Mouse (Mus musculus) hematopoietic stem cell, adult 5-6 weeks (primary cell): Measurements from ENCODE around the gene Ppm1n. TPM values are rescaled to one million over a fixed set of nuclear protein-coding genes. Genes with fewer than 3 reads are reported as not detected.
"Not testable (repeated sequence)": the region's sequence is repeated elsewhere in the genome, so short reads cannot be mapped to it uniquely, and the experiment has no call there.

Experiments used
- ATAC-seq, 2 experiments: fragments of 125-278 bp in 1 of 2; replicated peaks in 1 of 2; 2 replicates each; pipeline ENCODE4 v1.8.0; 2016 to 2017; ENCODE audit warnings: inconsistent platforms in 2 of 2, mild to moderate bottlenecking in 2 of 2, moderate number of reproducible peaks in 2 of 2, low read depth in 1 of 2, moderate TSS enrichment in 1 of 2; ENCODE audit not compliant: low FRiP score in 2 of 2, poor library complexity in 2 of 2, severe bottlenecking in 2 of 2, insufficient read depth in 1 of 2, low TSS enrichment in 1 of 2
- total RNA-seq: library from RNA; stranded (forward); fragments of 172-1452, 232-1000 nt; gene quantifications from 2 replicates; pipeline ENCODE4 v1.2.3, GENCODE M21; 2017

Gene Ppm1n
- total RNA-seq, 1 experiment from 2014 or later = not detected

DNA sequence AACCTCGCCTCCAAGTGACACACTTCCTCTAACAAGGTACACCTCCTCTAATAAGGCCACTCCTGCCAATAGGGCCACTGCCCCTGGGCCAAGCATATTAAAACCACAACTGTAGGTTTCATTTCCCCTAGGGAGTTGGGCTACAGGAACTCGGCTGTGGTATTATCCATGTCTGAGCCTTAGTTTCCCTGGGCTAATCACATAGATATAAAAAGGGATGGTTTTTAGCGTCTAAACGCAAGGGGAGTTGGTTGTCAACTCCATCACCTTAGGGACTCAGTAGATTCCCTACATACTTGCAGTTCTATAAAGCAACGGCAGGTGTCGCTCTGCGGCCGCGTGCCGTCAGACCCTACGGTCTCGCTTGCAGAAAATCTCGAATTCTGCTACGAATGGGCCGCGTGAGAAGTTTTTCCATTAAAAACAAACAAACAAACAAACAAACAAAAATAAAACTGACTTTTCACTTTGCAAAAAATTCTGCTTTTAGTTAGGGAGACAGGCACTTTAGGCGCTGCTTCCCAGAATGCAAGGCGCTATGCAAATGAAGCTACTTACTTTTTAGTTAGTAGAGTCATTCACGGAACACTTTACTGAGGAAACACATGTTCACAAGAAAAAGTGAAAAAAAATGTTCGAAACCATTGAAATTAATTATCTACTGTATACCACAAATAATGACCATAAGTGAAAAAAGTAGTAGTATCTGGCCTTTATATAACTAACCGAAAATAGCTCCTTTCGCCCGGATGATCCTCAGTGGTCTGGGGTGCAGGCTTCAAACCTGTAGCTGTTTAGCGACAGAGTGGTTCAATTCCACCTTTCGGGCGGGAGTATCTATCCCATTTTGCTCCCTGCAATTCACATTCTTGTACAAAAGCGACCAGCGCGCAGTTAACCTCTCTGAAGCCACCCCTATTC is 20.9 kb upstream of the Ppm1n start:
- peak; percentile 8 to 29; a peak in 1 of 4 replicates for ATAC-seq

DNA sequence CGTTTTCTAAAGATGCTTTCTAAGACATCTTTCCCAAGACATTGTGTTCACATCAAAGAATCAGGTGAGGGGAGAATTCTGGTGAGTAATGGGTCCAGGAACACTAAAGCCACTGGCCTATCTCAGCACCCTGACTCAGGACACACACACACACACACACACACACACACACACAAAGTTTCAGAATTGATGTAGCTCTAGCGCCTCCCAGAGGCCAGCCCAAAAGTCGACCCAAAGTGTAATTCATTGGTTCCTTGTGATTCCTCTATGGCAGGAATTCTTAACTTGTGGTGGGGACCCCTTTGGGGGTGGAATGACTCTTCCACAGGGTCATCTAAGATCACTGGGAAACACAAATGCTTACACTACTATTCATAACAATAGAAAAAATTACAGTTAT is 19.3 kb upstream of the Ppm1n start:
- no peak for ATAC-seq

DNA sequence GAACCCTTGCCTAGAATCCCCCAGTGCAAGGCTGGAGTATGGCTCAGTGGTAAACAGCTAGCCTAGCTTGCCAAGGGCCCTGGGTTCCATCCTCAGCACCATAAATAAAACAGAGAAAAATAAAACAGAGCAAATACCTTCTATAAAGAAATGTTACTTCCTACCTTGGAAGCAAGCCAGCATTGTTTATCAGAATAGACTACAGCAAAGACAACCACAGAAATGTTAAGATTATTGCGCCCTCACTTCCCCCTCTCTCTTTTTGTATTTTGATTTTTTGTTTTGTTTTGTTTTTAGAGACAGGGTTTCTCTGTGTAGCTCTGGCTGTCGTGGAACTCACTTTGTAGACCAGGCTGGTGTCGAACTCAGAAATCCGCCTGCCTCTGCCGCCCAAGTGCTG is 17.9 kb upstream of the Ppm1n start:
- no peak for ATAC-seq

GRCm38 (mm10) chr7:19297034-19297433 is 17.2 kb upstream of the Ppm1n start:
- no peak for ATAC-seq

GRCm38 (mm10) chr7:19295503-19296185 is 15.8 kb upstream of the Ppm1n start:
- ATAC-seq = peak; percentile 76 to 78

DNA sequence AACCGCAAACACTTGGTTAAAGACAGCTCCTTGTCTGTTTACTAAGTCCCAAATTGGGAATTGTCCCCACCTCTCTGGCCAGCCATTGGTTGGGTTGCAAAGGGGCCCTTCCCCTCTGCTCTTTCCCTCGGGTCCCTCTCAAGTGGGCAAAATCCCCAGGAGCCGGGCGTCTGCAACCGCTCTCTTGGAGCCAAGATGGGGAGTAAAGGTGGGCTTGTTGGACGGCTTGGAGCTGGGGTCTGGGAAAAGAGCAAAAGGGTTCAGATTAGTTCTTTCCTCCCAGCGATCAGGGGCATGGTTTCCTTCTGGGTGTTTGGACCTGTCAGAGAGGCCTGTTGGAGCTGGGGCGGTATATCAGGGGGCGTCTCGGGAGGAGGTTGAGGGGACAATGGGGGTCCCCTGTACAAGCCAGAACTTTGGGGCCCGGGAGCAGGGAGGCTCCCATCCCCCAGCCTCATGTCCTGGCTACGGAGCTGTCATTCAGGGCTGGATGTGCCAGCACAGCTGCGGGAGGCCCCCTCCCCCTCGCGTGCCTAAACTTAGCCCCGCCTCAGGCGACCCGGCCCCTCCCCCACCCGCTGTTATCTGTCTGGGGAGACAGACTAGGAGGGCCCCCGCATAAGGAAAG is 11.2 kb upstream of the Ppm1n start:
- ATAC-seq = no peak

DNA sequence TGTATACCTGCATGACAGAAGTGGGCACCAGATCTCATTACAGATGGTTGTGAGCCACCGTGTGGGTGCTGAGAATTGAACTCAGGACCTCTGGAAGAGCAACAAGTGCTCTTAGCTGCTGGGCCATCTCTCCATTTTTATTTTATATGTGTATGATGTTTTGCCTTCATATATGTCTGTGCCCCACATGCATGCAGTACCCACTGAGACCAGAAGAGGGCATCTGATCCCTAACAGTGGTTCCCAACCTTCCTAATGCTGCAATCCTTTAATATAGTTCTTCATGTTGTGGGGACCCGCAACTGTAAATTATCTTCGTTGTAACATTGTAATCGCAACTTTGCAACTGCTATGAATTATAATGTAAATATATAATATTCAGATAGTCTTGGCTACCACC is 4.9 kb upstream of the Ppm1n start:
- no peak for ATAC-seq

DNA sequence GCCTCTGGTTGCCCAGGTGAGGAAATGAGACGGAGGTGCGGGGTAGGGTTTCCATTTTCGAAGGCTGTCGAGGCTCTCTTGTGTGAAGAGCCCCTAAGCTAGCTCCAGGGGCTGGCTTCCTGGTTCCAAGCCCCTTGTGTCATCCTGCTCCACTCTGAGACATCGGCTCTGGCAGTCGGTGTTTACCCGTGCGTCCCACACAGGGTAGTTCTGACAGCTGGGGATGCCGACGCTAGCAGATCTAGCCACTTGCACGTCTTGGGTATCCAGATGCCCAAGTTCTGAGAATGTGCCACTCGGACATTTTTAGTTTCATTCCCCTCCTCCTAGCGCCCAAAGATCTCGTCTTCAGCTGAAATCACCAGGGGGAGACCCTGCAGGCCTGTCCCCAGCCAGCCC is 3.5 kb upstream of the Ppm1n start:
- no peak for ATAC-seq

- ATAC-seq = peak; percentile 28 to 52; a peak in 2 of 4 replicates
Observed at GRCm38 (mm10) chr7:19282791-19283405, 3.0 kb upstream of the Ppm1n start.

GRCm38 (mm10) chr7:19282385-19282784 is 2.5 kb upstream of the Ppm1n start, which contains the start of gene Rtn2:
Gene Rtn2, plus strand, starts transcription at chr7:19282624.
- peak; percentile 22 to 53; a peak in 3 of 4 replicates for ATAC-seq

GRCm38 (mm10) chr7:19281680-19282304 is 1.9 kb upstream of the Ppm1n start:
- not testable (repeated sequence) for ATAC-seq

DNA sequence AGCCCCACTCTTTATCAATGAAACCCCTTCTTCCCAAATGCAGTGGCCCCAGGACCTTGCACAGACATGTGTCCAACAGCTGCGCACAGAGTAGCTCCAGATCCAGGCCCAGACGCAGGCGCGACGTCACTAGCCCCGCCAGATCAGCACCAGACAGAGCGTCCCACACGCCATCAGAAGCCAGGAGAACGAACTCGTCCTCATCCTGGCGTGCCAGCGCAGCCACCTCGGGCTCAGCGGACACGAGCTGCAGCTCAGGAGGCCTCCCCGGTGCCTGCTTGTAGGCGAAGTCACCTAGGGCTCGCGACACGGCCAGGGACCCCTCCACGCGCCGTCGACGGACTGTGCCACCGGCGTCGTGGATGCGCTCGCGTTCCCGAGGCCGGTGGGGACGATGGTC is 812 bp downstream of the Ppm1n start:
- no peak for ATAC-seq

- ATAC-seq = no peak
Observed at GRCm38 (mm10) chr7:19276253-19276652, 3.6 kb downstream of the Ppm1n start.

GRCm38 (mm10) chr7:19272173-19272764 is 7.6 kb downstream of the Ppm1n start:
- peak; percentile 46 to 66 for ATAC-seq

GRCm38 (mm10) chr7:19271238-19272172 is 8.4 kb downstream of the Ppm1n start, which contains the start of gene Vasp:
Gene Vasp, minus strand, starts transcription at chr7:19271817.
- peak; percentile 67 to 71 for ATAC-seq
